Mouse (Mus musculus): Measurements from ENCODE around the gene Rhbdf2.

- TF ChIP-seq EP300 (IDR thresholded peaks at IDR 0.05; ENCODE audit: low read depth) = no peak
- no peak for TF ChIP-seq CTCF (IDR thresholded peaks at IDR 0.05; ENCODE audit: low read depth)
These were observed 71.2 kb downstream of the Rhbdf2 start for GRCm38 (mm10) chr11:116555572-116555971.
